Mouse (Mus musculus) spleen, adult 18-20 months (tissue): ENCODE measurements around the gene Lgr5.

ENCODE experiments used
- DNase-seq, 2 experiments: peaks; one replicate each; pipeline ENCODE4 v3.0.0; 2022; ENCODE audit warnings: mixed read lengths in 2 of 2

Gene Lgr5

DNA sequence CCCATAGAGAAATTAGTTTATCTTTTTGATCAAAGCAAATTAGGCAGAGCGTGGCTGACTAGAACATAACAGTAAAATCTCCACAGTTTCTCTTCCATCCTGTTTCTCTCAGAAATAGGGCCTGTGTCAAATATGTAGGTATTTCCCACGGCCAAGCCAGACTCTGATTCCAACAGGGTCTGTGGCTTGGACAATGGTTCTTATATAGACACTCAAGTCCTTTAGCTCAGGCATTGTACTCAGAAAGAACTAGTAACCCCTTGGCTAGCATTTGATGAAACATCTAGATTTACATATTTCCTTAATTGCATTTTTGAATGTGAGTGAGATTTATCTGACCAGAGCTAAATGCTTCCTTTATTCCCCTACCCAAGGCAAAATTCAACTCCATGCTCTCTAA, 17.0 kb downstream of the Lgr5 start:
- DNase-seq = no peak

DNA sequence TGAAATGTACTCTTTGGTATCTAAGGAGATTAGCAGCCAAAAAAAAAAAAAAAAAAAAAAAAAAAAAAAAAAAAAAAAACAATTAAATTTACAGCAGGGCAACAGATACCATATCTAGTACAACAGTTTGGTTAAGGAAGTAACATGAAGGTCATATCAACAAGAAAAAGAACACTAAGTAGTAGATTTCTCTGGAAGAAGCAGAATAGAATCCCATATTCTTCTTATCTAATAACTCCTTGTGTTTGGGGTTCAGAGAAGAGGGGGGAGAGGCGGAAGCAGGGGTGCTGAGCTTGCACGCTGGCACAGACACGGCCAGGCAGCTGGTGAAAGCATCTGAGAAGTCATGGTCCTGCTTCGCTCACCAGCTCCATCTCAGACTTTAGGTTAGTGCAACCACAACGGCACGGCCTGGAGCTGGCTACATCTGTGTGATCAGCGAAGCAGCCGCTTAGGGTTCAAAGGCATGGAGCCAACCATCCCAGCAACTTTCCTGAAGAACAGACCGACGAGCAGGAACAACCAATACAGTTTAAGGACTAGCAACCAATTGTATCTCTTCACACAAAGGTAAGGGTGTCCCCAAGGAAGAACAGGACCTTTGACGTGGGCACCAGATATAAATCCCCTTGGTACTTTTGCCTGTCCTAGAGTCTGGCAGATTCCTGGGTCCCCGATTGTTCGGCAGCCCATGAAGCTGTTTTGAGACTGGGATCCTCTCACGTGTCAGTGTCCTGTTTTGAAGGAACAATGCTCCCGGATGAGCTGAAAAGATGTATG, 17.7 kb downstream of the Lgr5 start, which contains the start of gene A930009A15Rik:
A930009A15Rik (plus strand) TSS at position 275 of the 780 bp plus-strand sequence.
- no peak for DNase-seq

DNA sequence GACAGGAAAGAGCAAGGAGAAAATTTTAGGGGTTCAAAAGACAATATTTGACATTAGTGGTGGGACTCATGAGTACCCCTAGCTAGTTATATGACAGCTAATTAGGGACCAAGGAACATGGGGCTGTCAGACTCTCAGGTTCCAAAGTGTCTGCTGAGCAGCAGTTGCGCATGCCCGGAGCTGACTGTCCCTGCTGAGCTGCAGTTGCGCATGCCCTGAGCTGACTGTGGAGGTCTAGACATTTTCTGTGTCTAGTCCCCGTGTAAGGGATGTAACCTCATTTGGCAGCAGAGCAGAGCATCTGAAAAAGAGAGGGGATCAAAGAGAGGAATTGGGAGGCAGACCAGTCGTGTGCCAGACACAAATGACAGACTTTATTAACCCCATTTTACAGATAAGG, 23.6 kb downstream of the Lgr5 start:
- DNase-seq = no peak

DNA sequence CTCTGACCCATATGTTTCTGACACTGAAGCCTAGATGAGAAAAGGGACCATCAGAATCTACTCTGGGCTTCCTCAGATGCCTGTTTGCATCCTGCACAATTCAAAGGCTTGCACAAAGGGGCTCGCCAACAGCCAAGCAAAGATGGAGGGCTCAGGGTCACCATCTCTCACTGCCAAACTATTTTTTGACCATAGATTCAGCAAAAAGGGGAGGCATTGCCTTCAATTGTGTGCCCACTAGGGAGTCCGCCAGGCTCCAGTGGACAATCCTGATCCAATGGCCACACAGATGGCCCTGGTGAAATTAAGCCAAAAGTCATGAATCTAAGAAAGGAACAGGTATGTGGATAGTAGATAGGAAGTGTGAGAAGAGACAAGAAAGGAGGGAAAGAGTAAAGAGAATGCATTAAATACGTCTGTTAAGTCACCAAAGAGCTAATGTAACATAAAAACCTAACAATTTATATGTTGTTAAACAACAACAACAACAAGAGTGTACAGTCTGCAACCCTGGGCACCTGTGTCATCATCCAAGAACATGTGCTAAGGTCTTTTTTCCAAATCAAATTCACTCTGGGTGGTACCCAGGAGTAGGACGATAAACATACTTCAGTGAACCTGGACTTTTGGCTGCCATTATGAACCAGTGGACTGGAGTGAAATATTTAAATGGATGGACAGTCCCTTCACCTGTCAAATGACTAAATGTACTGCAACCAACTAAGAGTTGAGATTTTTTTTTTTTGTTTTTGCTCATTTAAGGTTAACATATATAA, 24.5 kb downstream of the Lgr5 start:
- DNase-seq = no peak

DNA sequence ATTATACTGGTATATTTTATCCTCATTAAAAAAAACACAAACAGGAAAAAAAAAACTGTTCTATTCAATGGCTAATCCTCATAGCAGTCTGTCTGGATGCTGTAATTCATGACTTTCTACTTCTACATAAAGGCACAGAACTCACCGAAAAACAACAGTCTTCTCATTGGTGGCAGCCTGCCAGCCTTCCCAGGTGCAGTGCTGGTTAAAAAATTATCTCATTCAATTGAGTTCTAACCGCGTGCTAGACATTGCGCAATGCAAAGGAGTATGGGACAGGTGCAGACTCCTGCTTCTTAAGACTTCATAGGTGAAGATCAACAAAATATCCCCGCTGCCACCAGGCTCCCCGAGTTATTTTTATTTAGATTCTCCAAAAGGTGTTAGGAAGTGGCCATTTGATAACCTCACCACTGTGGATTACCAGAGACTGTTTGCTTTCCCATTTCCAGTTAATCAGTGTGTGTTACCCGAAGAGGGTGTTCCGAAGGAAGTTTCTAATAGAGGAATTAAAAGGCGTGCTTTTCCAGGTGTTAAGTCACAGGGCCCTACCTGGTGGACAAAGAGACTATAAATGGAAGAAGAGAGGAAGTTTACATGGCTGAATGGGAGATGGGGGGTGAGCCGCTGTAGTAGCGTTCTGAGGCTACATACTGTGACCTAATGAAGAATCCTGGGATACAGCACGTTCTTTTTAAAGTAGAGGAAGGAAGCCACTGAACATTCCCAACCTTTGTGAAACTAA, 26.3 kb downstream of the Lgr5 start:
- no peak for DNase-seq

DNA sequence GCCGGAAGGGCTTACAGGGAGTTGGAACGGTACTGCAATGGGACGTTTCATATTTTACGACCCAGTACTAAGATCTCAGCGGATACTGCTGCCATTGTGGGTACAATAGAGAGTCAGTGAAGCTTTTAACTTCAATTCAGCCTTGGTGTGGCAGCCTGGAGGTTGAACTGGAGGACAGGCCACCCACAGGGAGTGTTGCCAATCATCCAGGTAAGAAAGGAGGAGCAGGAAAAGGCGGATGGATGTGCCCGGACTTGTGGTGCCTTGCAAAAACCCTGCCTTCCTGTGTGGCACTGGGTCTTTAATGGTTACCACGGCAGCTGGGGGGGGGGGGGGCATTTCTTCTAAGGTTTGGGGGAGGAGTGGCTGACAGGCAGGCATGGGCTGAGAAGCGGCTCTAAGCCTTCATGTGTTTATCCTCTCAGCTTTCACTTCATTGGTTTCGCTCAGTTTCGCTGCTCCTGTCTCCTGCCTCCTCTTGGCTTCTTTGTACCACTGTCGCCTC, 30.8 kb downstream of the Lgr5 start:
- no peak for DNase-seq

DNA sequence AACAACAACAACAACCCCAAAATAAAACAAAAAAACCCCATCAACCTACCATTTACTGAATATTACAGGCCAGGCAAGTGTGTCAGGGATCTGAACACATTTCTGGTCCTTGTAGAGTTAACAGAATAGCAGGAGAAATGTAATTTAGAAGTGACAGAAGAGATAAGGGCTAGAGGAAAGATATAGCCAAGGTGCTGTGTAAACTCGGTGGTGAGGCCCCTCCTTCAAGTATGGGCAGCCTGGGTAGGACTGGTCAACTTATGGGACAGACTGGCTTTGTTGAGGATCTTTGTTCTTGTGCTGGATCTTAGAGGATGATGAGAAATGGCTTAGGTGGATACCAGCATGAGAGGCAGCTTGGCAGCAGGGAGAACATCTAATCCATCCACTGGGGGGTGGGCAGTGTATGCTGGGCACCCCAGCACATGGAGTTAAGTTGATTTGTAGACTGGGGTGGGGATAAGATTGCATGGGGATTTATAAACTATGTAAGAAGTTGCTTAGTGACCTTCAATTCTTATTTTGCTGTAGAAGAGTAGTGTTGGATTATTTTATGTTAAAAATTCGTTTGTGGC, 32.3 kb downstream of the Lgr5 start:
- DNase-seq = no peak

DNA sequence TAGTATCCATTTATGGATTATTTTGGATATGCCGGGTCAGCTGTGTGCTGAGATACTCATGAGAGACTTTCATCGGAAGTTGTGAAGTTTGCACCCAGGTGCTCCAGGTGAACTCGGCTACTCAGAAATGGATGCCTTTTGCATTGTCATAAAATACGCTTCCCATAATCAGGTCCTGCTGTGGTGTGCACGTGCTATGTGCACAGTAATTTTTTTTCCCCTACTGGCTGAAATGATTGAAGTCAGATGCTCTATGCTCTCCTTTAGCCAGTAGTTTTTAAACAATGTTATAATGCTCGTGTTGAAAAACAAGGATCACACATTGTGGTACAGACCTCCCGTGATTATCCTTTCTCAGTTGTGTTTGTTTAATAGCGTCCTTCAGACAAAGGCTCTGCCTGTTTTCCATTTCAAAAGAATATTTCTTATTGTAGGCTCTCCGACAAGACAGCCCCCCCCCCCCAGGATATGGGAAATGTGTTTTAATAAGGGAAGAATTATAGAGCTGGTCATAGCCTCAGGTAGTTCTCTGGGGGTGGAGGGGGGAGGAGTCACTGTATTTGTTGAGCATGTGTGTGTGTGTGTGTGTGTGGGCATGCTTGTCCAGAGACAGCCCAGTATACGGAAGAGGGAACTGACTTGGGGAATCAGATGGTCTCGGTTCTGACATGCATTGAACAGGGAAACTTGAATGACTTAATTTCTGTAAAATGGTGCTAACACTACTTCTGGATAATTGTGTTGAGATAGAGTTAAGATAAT, 34.0 kb downstream of the Lgr5 start:
- no peak for DNase-seq

DNA sequence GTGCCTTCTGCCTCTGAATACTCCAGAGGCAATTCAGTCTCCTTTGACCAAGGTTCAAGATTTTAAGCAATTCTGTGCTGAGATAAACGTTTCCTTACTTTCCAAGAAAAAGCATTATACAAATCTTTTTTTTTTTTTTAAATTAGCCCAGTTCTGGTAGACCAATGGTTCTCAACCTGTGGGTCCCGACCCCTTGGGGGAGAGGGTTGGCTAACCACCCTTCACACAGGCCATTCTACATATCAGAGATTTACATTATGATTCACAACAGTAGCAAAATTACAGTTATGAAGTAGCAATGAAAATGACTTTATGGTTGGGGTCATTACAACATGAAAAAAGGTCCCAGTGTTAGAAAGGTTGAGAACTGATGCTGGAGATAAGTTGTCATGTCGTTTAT, 36.5 kb downstream of the Lgr5 start:
- no peak for DNase-seq

DNA sequence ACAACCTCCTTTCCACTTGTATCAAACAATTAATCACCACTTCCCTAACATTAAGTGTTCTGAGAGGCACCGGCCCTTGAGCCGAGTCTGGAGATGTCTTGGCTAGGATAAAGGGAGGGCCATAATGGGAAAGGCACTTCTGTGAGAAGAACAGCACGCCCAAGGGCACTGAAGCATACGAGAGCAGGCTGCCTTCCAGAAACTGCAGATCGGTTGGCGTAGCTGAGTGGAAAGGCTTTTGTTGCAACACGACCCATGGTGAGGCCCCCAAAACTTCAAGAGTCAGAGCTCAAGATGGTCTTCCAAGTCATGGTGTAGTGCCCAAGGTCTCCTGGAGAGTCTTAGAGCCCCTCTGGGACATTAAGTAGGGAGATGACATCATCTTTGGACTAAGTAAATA, 37.3 kb downstream of the Lgr5 start:
- no peak for DNase-seq

DNA sequence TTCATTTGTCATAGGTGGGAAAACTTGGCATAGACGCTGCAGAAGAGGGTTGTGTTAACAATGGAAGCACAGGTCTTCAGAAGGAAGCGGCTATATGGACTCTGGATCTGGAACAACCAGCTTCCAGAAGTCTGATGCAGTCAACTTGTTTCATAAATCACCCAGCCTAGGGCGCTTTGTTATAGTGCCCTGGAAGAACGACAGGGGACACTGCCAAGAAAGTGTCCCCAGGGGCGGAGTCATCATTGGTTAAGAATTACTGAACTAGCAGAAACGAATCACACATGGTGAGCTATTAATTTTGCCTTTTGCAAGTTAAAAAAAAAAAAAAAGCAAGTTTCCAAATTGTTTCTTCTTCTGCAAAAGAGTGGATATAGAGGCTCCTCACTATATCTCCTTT, 44.7 kb downstream of the Lgr5 start:
- DNase-seq = no peak

DNA sequence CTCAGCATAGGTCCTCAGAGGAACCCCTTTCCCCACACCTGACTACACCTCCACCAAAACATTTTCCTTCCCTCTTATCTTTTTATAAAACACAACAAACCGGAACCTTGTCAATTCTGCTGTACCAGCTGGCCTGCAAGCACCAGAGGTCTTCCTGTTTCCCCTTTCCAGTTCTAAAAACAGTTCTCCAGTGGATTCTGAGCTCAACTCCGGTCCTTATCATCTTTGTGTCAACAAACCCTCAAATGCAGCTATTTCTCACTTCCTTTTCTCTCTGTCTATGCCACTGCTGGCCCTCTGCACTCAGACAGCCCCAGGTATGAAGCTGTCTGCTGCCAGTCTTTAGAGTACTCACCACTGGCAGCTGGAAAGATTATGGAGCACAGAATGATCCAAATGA, 56.8 kb downstream of the Lgr5 start:
- no peak for DNase-seq

DNA sequence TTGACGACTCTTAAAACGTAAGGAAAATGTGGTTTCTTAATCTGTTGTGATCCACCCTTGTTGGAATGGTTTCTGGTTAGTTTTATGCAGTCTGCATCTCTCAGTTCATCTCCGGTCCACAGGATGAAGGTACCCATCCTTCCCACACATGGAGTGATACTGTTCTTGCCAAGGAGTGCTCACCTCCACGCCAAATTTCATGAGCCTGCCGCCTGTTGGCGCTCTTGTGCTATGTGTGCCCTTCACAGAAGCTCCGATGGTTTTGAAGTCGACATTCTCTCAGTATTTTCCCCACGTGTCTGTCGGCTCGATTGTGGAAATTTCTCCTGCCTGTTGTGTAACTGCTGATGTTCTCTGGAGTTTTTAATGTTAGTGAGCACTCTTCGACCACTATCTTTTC, 57.8 kb downstream of the Lgr5 start:
- no peak for DNase-seq

DNA sequence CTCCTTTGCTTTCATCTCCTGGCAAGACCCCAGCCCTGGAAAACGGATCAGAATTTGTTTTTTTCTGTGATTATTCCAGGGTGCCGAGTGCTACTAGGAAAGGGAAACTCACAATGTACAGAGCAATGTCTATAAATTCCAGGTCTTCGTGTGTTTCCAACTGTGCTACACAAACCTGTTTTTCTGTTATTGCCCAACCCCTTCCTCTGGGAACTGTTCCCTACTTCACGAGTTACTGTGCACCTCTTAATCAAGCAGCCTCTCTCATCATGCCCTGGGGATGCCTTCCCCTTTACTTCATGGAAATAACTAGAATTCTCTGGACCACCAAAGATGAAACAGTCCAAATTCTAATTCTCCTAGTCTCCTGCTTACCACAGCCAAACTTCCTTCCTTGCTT, 58.7 kb downstream of the Lgr5 start:
- DNase-seq = no peak

DNA sequence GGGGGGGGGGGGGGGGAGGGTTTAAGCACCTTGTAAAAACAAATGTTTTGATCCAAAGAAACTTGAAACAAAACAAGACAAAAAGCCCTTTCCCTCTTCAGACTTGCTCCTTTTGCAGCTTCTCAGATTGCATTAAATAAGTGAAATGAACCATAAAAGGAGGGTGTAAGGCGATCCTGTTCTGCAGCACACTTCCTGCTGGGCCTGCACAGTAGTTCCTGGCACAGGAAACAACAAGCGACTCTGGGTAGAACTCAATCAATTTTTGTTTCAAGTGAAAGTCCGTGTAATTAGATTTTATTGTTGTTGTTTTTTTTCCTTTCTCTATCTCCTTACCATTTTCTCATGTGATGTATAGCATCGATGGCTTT, 66.5 kb downstream of the Lgr5 start:
- no peak for DNase-seq

DNA sequence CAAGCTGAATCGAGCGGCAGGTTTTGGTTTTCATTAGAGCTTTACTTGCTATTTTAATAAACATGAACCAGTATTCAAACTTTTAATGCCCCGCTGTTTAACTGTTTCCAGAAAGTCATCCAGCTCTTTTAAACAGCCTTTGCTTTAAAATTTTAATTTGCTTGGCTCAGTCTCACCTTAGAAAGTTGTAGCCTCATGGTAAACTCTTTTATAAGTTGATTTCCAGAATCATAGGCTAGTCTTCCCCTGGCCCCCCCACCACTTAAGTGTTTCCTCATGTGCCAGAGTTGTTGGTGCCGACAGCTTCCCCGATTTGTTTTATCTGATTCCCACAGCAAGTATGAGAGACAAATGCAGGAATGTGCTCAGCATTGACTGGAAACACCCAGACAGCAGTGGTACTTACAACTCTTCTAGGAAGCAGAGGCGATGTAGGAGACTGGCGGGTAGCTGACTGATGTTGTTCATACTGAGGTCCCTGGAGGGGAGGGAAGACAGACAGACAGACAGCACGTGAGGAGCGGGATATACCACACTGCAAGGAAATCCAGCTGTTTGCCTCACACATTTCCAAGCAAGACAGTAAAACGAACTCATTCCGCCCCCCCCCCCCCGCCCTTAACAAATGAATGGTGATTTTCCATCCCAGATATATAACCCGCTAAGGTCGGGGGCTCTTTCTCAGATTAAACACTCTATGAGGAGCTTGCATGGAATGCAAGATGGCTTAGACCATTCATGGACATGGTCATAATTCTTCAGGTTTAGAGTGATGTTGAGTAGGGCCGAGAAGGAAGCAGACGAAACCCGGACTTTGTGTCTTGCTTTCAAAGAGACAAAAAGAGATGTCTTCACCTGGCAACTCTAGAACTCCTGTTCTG, 67.1 kb downstream of the Lgr5 start:
- no peak for DNase-seq

DNA sequence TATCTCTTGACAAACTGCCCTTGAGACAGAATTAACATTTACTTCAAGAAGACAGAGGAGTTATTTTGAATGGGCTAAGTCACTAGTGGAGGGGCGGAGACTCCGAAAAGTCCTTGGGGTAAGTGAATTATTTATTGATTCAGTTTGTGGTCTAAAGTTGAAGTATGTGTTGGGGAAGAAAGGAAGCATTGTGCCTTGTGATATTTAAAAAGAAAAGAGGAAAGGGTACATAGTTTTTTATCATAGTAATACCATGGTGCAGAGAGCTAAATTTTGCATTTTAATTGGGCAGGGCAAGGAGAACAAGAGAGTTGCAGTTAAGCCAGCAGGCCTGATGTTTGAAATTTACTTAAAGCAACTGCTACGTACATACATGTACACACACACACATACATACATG, 68.7 kb downstream of the Lgr5 start:
- DNase-seq = no peak

DNA sequence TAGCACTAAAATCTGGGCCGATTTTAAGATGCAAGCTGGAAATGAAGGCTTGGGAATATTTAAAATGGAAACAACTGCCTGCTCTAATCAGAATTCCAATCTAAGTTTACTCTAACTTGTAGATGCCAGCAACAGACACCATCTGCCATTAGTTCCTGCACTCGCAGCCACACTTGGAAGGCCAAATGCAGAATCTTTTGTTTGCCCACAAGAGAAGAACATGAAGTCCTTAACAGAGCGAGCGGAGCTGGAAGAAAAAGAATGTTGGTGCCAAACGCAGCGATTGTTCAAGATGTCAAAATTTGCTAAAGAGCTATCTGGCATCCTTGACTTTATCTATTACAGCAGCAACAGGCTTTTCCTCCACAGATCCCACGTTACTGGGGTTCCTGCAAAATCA, 72.1 kb downstream of the Lgr5 start:
- DNase-seq = no peak

DNA sequence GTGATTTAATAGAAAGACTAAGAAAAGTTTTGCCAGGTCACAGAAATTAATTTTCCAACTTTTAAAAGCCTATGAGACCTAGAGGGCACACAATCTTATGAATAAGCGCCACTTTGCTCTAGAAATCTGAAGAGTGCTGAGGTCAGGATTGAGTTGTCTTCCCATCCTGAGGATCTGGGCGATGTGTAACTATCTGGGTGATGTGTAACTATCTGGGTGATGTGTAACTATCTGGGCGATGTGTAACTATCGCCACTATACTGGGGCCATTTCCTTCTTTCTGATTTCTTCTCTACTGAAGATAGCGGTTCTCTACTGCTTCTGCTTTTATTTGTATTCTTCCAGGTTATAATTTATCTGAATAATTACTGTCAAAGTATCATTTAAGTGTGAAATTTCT, 76.6 kb downstream of the Lgr5 start:
- DNase-seq = no peak

DNA sequence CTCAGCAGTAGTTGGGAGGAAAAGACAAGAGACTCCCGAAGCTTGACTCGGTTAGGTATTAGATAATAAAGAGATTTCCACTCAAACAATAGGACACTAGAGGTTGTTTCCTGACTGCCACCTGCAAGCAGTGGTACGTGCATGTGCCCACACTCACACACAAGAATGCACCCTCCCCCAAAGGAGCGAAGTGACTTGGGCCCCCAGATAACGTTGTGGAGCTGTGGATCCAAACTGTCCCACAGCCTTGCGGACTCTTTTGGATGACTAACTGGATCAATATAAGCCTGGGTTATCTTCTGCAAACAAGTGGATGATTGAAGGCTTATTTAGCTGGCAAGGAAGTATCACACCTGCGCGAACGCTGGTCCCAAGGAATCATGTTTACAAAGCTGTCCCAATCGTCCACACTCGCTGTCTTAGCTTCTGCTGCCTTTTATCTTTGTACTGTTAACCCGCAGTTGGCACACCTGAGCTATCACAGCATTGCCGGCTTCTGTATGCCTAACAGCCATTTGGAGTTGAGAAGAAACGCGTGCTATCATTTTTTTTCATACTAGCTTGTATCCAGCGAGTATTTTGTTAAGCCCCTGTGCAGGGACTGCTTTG, 81.8 kb downstream of the Lgr5 start:
- DNase-seq = no peak

DNA sequence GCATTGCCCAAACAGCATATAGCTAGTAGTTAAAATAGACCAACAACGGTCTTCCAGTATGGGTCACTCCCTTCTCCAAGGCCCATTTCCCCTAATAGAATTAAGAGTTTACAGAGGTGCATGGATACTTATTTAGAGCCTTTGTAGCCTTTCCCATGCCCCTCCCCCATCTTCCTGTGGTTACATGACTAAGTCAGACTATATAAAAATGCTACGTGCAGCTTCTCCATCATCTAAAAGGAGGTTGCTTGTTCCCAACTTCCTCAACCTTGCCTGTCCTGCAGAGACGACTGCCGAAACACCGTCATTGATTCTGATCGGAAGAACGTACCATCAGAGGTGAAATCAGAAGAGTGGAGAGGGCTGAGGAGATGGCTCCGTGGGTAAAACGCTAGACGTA, 82.4 kb downstream of the Lgr5 start:
- DNase-seq = no peak
